Mouse (Mus musculus) testis, adult 2 months (tissue): ENCODE measurements around the gene Klhl35.

ENCODE experiments used
- CTCF ChIP-seq: fragments of 200-500 bp; IDR thresholded peaks from 2 replicates; pipeline ENCODE4 v1.5.1; 2012; ENCODE audit warnings: low read depth, mild to moderate bottlenecking, inconsistent platforms, low read length, moderate library complexity; ENCODE audit not compliant: control insufficient read depth, insufficient read depth, insufficient replicate concordance
- POLR2A ChIP-seq: fragments of 200-500 bp; IDR thresholded peaks from 2 replicates; pipeline ENCODE4 v1.6.1; 2012; ENCODE audit warnings: low read depth, mild to moderate bottlenecking, inconsistent platforms, low read length, moderate library complexity; ENCODE audit not compliant: control insufficient read depth

GRCm38 (mm10) chr7:99443164-99443563 is 22.6 kb upstream of the Klhl35 start:
- TF ChIP-seq CTCF (no peak), POLR2A (no peak)
